Mouse (Mus musculus) ES-E14 (cell line): ENCODE results near the gene Duoxa1. TPM values are rescaled to one million over a fixed set of nuclear protein-coding genes. Genes with fewer than 3 reads are reported as not detected.
A peak's percentile ranks its signal among the peaks of the same experiment; 100 is the strongest.

ENCODE experiments used
- DNase-seq: peaks from one replicate; pipeline ENCODE4 v3.0.0-alpha.2; 2013; ENCODE audit warnings: low read depth, low spot score
- H3K27ac ChIP-seq: 2 replicates; pipeline ENCODE4 v1.5.1; 2012; ENCODE audit warnings: low read depth, mild to moderate bottlenecking, low read length, moderate library complexity, mixed read lengths; ENCODE audit not compliant: poor library complexity, insufficient read depth, severe bottlenecking
- H3K36me3 ChIP-seq: 2 replicates; pipeline ENCODE4 v1.6.1; 2012; ENCODE audit warnings: mild to moderate bottlenecking, low read length, moderate library complexity, mixed read lengths; ENCODE audit not compliant: control insufficient read depth, poor library complexity, insufficient read depth, severe bottlenecking
- H3K4me1 ChIP-seq, 2 experiments: fragments of 150-350 bp in 1 of 2; sonication (generic) in 1 of 2; 2 replicates each; pipeline ENCODE4 v1.6.1; 2012; ENCODE audit warnings: low read length in 2 of 2, mild to moderate bottlenecking in 1 of 2, mixed read lengths in 1 of 2; ENCODE audit not compliant: control insufficient read depth in 2 of 2, insufficient read depth in 2 of 2, poor library complexity in 1 of 2
- H3K4me3 ChIP-seq, 2 experiments: fragments of 150-350 bp in 1 of 2; sonication (generic) in 1 of 2; 2 replicates each; pipeline ENCODE4 v1.5.1; 2012; ENCODE audit warnings: low read length in 2 of 2, low read depth in 1 of 2, mild to moderate bottlenecking in 1 of 2, mixed read lengths in 1 of 2; ENCODE audit not compliant: insufficient read depth in 1 of 2, poor library complexity in 1 of 2, severe bottlenecking in 1 of 2
- H3K9ac ChIP-seq: 2 replicates; pipeline ENCODE4 v1.6.1; 2012; ENCODE audit warnings: low read depth, mild to moderate bottlenecking, low read length, mixed read lengths; ENCODE audit not compliant: poor library complexity, insufficient read depth, severe bottlenecking
- H3K9me3 ChIP-seq: fragments of 150-350 bp; sonication (generic); 2 replicates; pipeline ENCODE4 v1.6.1; 2012; ENCODE audit warnings: low read depth, mild to moderate bottlenecking, low read length; ENCODE audit not compliant: control insufficient read depth, insufficient read depth
- CHD2 ChIP-seq: IDR thresholded peaks from 2 replicates; pipeline ENCODE4 v1.6.1; 2014; ENCODE audit warnings: mild to moderate bottlenecking, low read depth, low read length, inconsistent platforms
- HCFC1 ChIP-seq: IDR thresholded peaks from 2 replicates; pipeline ENCODE4 v1.6.1; 2012; ENCODE audit warnings: low read length, inconsistent platforms, borderline replicate concordance; ENCODE audit not compliant: insufficient read depth
- MAFK ChIP-seq: IDR thresholded peaks from 2 replicates; pipeline ENCODE4 v1.6.1; 2014; ENCODE audit warnings: mild to moderate bottlenecking, low read depth, low read length, inconsistent platforms; ENCODE audit not compliant: insufficient read depth
- ZC3H11A ChIP-seq: IDR thresholded peaks from 2 replicates; pipeline ENCODE4 v1.6.1; 2012; ENCODE audit warnings: low read depth, mild to moderate bottlenecking, inconsistent platforms, low read length, borderline replicate concordance
- ZNF384 ChIP-seq: IDR thresholded peaks from 2 replicates; pipeline ENCODE4 v1.6.1; 2012; ENCODE audit warnings: low read depth, low read length, inconsistent platforms
- in situ Hi-C, 2 experiments: fragments of 600-800 bp; cut with MboI; formaldehyde crosslinking; loops; one replicate each; pipeline ENCODE4 v1.15.1; 2025; ENCODE audit warnings: low sequenced_read_pairs in 2 of 2, inconsistent platforms in 1 of 2; ENCODE audit not compliant: unreplicated experiment in 2 of 2
- total RNA-seq: library from RNA; depleted of rRNA; stranded (reverse); fragments of 300-350 nt; gene quantifications from 2 replicates; pipeline ENCODE4 v1.2.3, GENCODE M21; 2012

The Duoxa1 gene
- total RNA-seq, 1 experiment, result 1.3 TPM

- DNase-seq, result no peak
- H3K4me3 ChIP-seq, result peak within 1 kb of the TSS; percentile 3 to 7; a peak in 2 of 4 replicates
- no peak within 1 kb of the TSS for H3K9ac ChIP-seq
- no peaks in the 10 kb centered on the region for H3K36me3 ChIP-seq
- peaks cover 0 to 10% of the 10 kb centered on the region in 2 experiments; a peak in 2 of 4 replicates for H3K4me1 ChIP-seq
- in situ Hi-C loops, result no loop called here
- TF ChIP-seq ZNF384, result no peak
- no peak for TF ChIP-seq MAFK
- TF ChIP-seq CHD2, result no peak
- TF ChIP-seq ZC3H11A, result no peak
- TF ChIP-seq HCFC1, result no peak
- no peaks in the 10 kb centered on the region for H3K9me3 ChIP-seq
- H3K27ac ChIP-seq, result peak within 1 kb of the TSS; percentile 5; the same call in 1 of the 2 replicates
Observed at GRCm38 (mm10) chr2:122298096-122298499, 15.4 kb downstream of the Duoxa1 start, which contains the start of gene Duox2. TSS of gene Duox2 (minus strand) at chr2:122298449.

DNA sequence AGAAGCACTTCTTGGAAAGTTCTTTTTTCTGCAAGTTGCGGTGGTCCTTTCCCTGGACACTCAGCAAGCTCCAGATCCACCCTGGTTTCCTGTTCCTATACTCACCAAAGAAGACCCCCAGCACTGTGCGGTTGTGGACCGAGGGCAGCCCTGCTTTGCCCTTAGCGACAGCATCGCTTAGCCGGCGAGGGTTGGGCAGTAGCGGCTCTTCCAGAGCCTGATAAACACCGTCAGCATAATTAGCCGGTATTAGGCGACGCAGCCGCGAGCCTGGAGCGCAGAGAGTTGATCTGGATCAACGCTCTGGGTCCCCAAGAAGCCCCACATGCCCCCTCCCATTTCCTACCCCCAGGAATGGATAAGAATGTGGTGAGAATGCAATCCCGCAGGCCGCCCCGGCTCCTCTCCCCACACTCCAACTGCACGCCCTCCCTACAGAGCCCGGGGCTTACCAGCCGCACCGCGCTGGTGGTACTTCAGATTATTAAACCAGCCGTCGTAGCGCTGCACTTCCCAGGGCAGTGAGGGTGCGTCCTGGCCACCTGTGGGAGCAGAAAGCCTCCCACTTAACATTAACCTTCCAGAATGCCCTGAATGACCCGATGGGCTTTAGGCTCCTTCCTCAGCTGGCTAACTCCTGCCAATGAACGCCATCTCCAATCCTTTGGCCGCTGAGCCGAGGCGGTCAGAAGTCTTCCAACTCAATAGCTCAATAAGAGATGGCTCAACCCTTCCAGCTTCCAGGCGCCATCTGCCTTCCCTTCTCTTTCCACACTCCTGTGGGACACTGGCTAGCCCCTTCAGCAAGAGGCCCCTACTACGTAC lies 16.0 kb downstream of the Duoxa1 start:
- no peak overlapping the region for H3K9ac ChIP-seq
- no peak overlapping the region for H3K4me3 ChIP-seq
- peak overlapping the region; percentile 5; the same call in 1 of the 2 replicates for H3K27ac ChIP-seq
- in situ Hi-C loops, result no loop called here
- no peaks in the 10 kb centered on the region for H3K9me3 ChIP-seq
- DNase-seq, result no peak
- H3K4me1 ChIP-seq, result peaks cover 0 to 10% of the 10 kb centered on the region in 2 experiments; a peak in 2 of 4 replicates
- no peak for TF ChIP-seq HCFC1
- no peak for TF ChIP-seq MAFK
- no peak for TF ChIP-seq ZC3H11A
- no peak for TF ChIP-seq ZNF384
- H3K36me3 ChIP-seq, result no peaks in the 10 kb centered on the region

- peaks cover 0 to 7% of the 10 kb centered on the region in 2 experiments; a peak in 2 of 4 replicates for H3K4me1 ChIP-seq
- no peaks in the 10 kb centered on the region for H3K36me3 ChIP-seq
Observed at GRCm38 (mm10) chr2:122294916-122295315, 18.6 kb downstream of the Duoxa1 start.

GRCm38 (mm10) chr2:122286137-122286536 lies 27.4 kb downstream of the Duoxa1 start:
- in situ Hi-C loops, result no loop called here
- TF ChIP-seq ZNF384, result no peak
- TF ChIP-seq HCFC1, result no peak
- no peak for TF ChIP-seq ZC3H11A
- TF ChIP-seq CHD2, result no peak
- no peak for TF ChIP-seq MAFK
- DNase-seq, result no peak
- Histone ChIP-seq H3K9me3 (no peaks in the 10 kb centered on the region), H3K9ac (no peak overlapping the region), H3K4me1 (no peaks in the 10 kb centered on the region), H3K4me3 (no peak overlapping the region), H3K36me3 (no peaks in the 10 kb centered on the region), H3K27ac (no peak overlapping the region)

More at GRCm38 (mm10) chr2:122294916-122295315, 18.6 kb downstream of the Duoxa1 start:
- in situ Hi-C loops, result no loop called here
- H3K4me3 ChIP-seq, result no peak overlapping the region
- H3K27ac ChIP-seq, result no peak overlapping the region
- no peak for DNase-seq
- no peak overlapping the region for H3K9ac ChIP-seq
- TF ChIP-seq ZC3H11A (no peak), MAFK (no peak), CHD2 (no peak), ZNF384 (no peak), HCFC1 (no peak)
- H3K9me3 ChIP-seq, result no peaks in the 10 kb centered on the region
